Comparison of ENCODE assay signal across 10 mouse cellular contexts in the genomic region with DNA sequence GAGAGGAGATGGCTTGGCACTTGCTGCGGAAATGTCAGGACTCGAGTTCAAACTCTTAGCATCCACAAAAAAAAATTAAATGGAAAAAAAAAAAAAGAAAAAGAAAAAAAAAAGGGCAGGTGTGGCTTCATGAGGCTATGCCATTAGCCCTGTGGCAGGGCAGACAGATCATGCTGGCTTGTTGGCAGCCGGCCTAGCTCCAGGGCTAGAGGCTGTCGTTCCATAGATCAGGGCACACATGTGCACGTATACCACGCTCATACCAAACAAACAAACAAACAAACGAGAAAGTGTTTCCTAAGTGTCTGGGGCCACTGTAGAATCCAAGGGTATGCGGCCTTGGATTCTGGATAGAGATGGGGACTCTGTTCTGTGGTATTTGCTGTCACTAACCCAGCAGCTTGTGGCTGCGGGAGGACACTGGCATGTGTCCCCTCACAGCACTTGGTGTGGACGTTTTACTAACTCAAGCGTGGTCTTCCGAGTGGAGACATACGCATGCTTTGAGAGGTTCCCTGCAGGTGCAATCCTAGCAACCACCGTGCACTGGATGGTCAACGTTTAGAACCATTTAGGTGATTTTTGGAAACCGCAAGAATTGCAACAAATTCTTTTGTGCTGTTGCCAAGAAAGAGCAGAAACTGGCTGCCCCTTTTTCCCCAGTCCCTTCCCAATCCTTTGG.
DNase-seq lines count a peak whose midpoint lies in the region; ATAC-seq and TF ChIP-seq lines count a peak whose summit lies in the region.
"Had no signal": no experiment of that assay in that cellular context is flagged by ENCODE, and none has a peak within 500 bp of the region (broad histone marks: within the 10 kb centered on the region; RNA-seq: fewer than 3 reads in every experiment).

No protein-coding gene starts in this region.

- H3K9ac ChIP-seq in hindbrain, embryonic 16.5 days (ENCODE audit: low read depth, low read length) = 0 out of 2 replicates have a peak overlapping the region, but pooled peaks have one; percentile 9

- H3K4me3 ChIP-seq in hindbrain, embryonic 16.5 days (ENCODE audit: low read length) = no peak overlapping the region

- ATAC-seq in hindbrain, embryonic 16.5 days = peak; percentile 34; the same call in 1 of the 2 replicates

- peaks cover 7% of the 10 kb centered on the region for H3K4me1 ChIP-seq in hindbrain, embryonic 16.5 days (ENCODE audit: control insufficient read depth, insufficient read depth, low read depth, low read length)

- no peaks in the 10 kb centered on the region for H3K27me3 ChIP-seq in hindbrain, embryonic 16.5 days (replicated peaks; ENCODE audit: control insufficient read depth, insufficient read depth, low read length)

- WGBS in hindbrain, embryonic 16.5 days = 57% methylated on average over 16 of the region's 16 CpGs

- peaks cover 3% of the 10 kb centered on the region; the same call in 1 of the 2 replicates for H3K36me3 ChIP-seq in hindbrain, embryonic 16.5 days (ENCODE audit: control insufficient read depth, insufficient read depth, low read length)

- intact Hi-C loops in left cerebral cortex, postnatal 4 days (cut with DNase I) = loop anchor here (10.0 kb wide), 2 partner anchors 237 to 357 kb away; partner anchors contain the start of genes Pitx1 and Txndc15

- no peaks in the 10 kb centered on the region for H3K9me3 ChIP-seq in hindbrain, embryonic 16.5 days (ENCODE audit: control insufficient read depth, low read length)

- DNase-seq in left cerebral cortex, postnatal 4 days = peak; percentile 88
- no peak for DNase-seq in left cerebral cortex, adult 9 months (ENCODE audit: low spot score in 2 of 2)
- DNase-seq in brain, embryonic 14.5 days (ENCODE audit: low read depth) = peak; percentile 51
- DNase-seq in cerebellum, postnatal 10 days = peak; percentile 92 to 95
- no peak for DNase-seq in spleen, postnatal 36 days (ENCODE audit: low spot score in 2 of 2)
- DNase-seq in layer of hippocampus, adult 18-20 months (ENCODE audit: low spot score in 2 of 2) = no peak
- DNase-seq in spleen, postnatal 10 days (ENCODE audit: low spot score in 2 of 2) = no peak
- DNase-seq: adrenal gland, adult 8-10 months; kidney, postnatal 10 days had no signal

- no peak for TF ChIP-seq POLR2A in brain, embryonic 14.5 days (IDR thresholded peaks at IDR 0.05; ENCODE audit: borderline replicate concordance, extremely low read depth, insufficient read depth, insufficient read length, poor library complexity, severe bottlenecking)

- TF ChIP-seq CTCF in brain, embryonic 14.5 days (IDR thresholded peaks at IDR 0.05; ENCODE audit: borderline replicate concordance, extremely low read depth, insufficient read depth, insufficient read length) = no peak; the same call in 1 of the 2 replicates

- no peak overlapping the region for H3K4me2 ChIP-seq in hindbrain, embryonic 16.5 days (ENCODE audit: low read length)

- peak overlapping the region; percentile 63 for H3K27ac ChIP-seq in hindbrain, embryonic 16.5 days (ENCODE audit: low read depth, low read length)

Comparison
In these comparisons a context has a peak if more than half of its experiments do, and no peak if none do; other contexts are left out.
1. DNase-seq: peak in left cerebral cortex, postnatal 4 days (single experiment), brain, embryonic 14.5 days (single experiment) and cerebellum, postnatal 10 days (2 of 2); none in left cerebral cortex, adult 9 months (0 of 2), spleen, postnatal 36 days (0 of 2), layer of hippocampus, adult 18-20 months (0 of 2) and spleen, postnatal 10 days (0 of 2).